Mouse (Mus musculus) embryonic facial prominence, embryonic 14.5 days (tissue): ENCODE results near the gene Rnd1. TPM values are rescaled to one million over a fixed set of nuclear protein-coding genes. Genes with fewer than 3 reads are reported as not detected.

Experiments
- ATAC-seq: fragments of 200-750 bp; cut with Nextera tagmentation; 2 replicates; pipeline ENCODE4 v1.8.0; 2017; ENCODE audit warnings: low read depth, moderate number of reproducible peaks, moderate TSS enrichment
- DNase-seq: peaks from one replicate; pipeline ENCODE4 v3.0.0-alpha.2; 2015; ENCODE audit warnings: low spot score
- H3K27ac ChIP-seq: fragments of 300-500 bp; sonication (generic); replicated peaks from 2 replicates; pipeline ENCODE4 v1.5.1; 2014; ENCODE audit warnings: low read depth, mild to moderate bottlenecking, low read length, moderate library complexity
- H3K27me3 ChIP-seq: fragments of 300-500 bp; sonication (generic); replicated peaks from 2 replicates; pipeline ENCODE4 v1.6.1; 2014; ENCODE audit warnings: low read length; ENCODE audit not compliant: control insufficient read depth, insufficient read depth
- H3K36me3 ChIP-seq: fragments of 300-500 bp; sonication (generic); 2 replicates; pipeline ENCODE4 v1.6.1; 2014; ENCODE audit warnings: low read length, mixed read lengths; ENCODE audit not compliant: control insufficient read depth, insufficient read depth
- H3K4me1 ChIP-seq: fragments of 300-500 bp; sonication (generic); 2 replicates; pipeline ENCODE4 v1.6.1; 2014; ENCODE audit warnings: antibody characterized with exemption, low read length; ENCODE audit not compliant: control insufficient read depth, insufficient read depth
- H3K4me2 ChIP-seq: fragments of 300-500 bp; sonication (generic); 2 replicates; pipeline ENCODE4 v1.6.1; 2014; ENCODE audit warnings: low read depth, mild to moderate bottlenecking, low read length, moderate library complexity, mixed read lengths
- H3K4me3 ChIP-seq: fragments of 300-500 bp; sonication (generic); 2 replicates; pipeline ENCODE4 v1.5.1; 2014; ENCODE audit warnings: low read depth, mild to moderate bottlenecking, low read length
- H3K9ac ChIP-seq: fragments of 300-500 bp; sonication (generic); 2 replicates; pipeline ENCODE4 v1.6.1; 2014; ENCODE audit warnings: low read depth, mild to moderate bottlenecking, low read length, moderate library complexity, mixed read lengths
- H3K9me3 ChIP-seq: fragments of 300-500 bp; sonication (generic); 2 replicates; pipeline ENCODE4 v1.6.1; 2016; ENCODE audit warnings: low read length; ENCODE audit not compliant: control insufficient read depth
- WGBS: fragments of 180-500 bp; shearing (Covaris S2); extraction: QIAGEN DNeasy Blood & Tissue Kit; methylation state at CpG from one replicate; pipeline ENCODE4 v1.1.7; 2014; 5-methylcytosine and 5-hydroxymethylcytosine counted together
- polyA plus RNA-seq: library from polyadenylated mRNA; unstranded; fragments of >200 nt; fragmentation: Nextera tagmentation; extraction: Ambion mirVana; gene quantifications from 2 replicates; pipeline ENCODE4 v1.2.1, GENCODE M21; 2014

Rnd1 gene
- polyA plus RNA-seq, 1 experiment from 2014 or later: 0.42 TPM

DNA sequence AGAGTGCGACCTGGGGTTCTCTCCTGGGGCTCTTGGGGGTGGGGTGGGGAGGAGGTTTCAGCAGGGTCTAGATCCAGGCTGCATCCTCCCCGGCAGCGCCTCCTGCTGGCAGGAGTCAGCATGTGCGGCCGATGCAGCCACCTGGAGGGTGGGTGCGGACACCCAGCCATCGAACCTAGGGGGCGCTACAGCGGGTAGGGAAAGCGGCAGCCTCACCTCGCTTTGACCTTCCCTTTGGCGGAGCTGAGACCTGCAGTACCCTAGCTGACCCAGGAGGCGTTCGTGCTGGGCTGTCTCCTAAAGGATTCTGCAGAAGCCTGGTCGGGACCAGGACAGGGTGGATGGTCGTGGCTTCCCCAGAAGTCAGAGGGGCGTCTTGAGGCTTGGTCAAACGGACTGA is 45.8 kb downstream of the Rnd1 start:
- 0% methylated on average over 11 of the region's 18 CpGs for WGBS
- Histone ChIP-seq H3K27me3 (peaks cover 29% of the 10 kb centered on the region; the same call in 1 of the 2 replicates), H3K4me1 (peaks cover 40% of the 10 kb centered on the region), H3K4me3 (peak overlapping the region; percentile 80), H3K9ac (peak overlapping the region; percentile 58; the same call in 1 of the 2 replicates), H3K36me3 (no peaks in the 10 kb centered on the region), H3K27ac (no peak overlapping the region), H3K9me3 (no peaks in the 10 kb centered on the region), H3K4me2 (peak overlapping the region; percentile 97)
- ATAC-seq (peak; percentile 23), DNase-seq (peak; percentile 60)

- H3K4me1 ChIP-seq: peaks cover 30% of the 10 kb centered on the region
- ATAC-seq (no peak), DNase-seq (no peak)
- peak within 1 kb of the TSS; percentile 80 for H3K4me3 ChIP-seq
- no peaks in the 10 kb centered on the region for H3K36me3 ChIP-seq
- H3K27me3 ChIP-seq: peaks cover 29% of the 10 kb centered on the region; the same call in 1 of the 2 replicates
- H3K27ac ChIP-seq: no peak within 1 kb of the TSS
- peak within 1 kb of the TSS; percentile 97 for H3K4me2 ChIP-seq
- no peaks in the 10 kb centered on the region for H3K9me3 ChIP-seq
- 30% methylated on average over 4 of the region's 4 CpGs for WGBS
- peak within 1 kb of the TSS; percentile 58; the same call in 1 of the 2 replicates for H3K9ac ChIP-seq
Measured at GRCm38 (mm10) chr15:98630540-98630939, 46.7 kb downstream of the Rnd1 start, which contains the start of gene Cacnb3. Gene Cacnb3 (plus strand): TSS chr15:98630840.

DNA sequence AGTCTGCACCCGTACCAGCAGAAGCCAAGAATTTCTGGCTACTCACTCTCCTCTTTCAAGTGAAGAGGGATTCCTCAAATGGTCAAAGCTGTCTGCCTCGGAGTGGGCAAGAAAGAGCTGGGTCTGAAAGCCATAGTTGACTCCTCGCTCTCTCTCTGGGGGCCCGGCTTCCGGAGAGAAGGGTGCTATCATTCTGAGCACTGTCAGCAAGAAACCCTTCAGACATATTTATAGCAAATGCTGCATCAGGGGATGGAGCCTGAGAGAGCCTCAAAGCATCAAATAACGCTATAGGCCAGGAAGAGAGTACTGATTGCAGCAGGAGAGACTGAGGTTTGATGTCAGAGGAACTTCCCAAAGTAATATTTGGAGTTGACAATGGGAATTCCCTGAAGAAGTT is 47.8 kb downstream of the Rnd1 start:
- no peak for ATAC-seq
- no peak for DNase-seq
- Histone ChIP-seq H3K4me2 (no peak overlapping the region), H3K27me3 (peaks cover 29% of the 10 kb centered on the region; the same call in 1 of the 2 replicates), H3K36me3 (no peaks in the 10 kb centered on the region), H3K27ac (0 out of 2 replicates have a peak overlapping the region, but pooled peaks have one; percentile 15), H3K9ac (no peak overlapping the region), H3K9me3 (no peaks in the 10 kb centered on the region), H3K4me1 (peaks cover 28% of the 10 kb centered on the region), H3K4me3 (no peak overlapping the region)
- 49% methylated on average over 6 of the region's 6 CpGs for WGBS

DNA sequence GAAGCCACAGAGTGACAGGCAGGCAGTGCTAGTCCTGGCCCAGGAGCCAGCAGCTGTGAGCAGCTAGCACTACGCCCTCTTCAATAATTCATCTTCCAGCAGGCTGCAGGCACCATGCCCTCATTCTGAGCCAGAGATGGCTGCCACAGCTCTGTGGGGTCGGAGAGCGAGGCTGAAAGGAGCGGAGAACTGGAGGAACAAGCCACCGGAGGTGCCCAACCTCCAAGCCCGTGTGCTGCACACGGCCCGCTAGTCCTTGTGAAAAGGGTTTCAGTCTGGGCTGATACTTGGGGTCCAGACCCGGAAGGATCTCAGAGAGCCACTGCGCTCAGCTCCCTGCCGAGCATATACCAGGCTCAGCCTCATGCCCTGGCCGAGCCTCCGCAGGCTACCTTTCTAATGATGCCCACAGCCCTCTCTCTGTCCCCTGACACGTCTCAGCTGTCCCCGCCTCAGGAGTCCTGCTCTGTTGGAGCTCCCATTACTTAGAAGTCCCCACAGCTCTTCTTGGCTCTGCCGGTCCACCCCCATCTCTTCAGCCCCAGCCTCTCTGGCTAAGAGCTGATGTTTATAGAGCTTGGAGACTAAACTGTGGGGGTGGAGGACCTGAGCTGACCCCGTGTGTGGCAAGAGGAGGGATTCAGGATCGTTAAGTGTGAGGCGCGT is 48.5 kb downstream of the Rnd1 start:
- no peak for ATAC-seq
- WGBS: 11% methylated on average over 15 of the region's 20 CpGs
- H3K36me3 ChIP-seq: no peaks in the 10 kb centered on the region
- H3K4me1 ChIP-seq: peaks cover 28% of the 10 kb centered on the region
- peaks cover 22% of the 10 kb centered on the region; the same call in 1 of the 2 replicates for H3K27me3 ChIP-seq
- H3K9ac ChIP-seq: peak overlapping the region; percentile 49
- H3K4me2 ChIP-seq: peak overlapping the region; percentile 44
- peak; percentile 66 for DNase-seq
- 0 out of 2 replicates have a peak, but pooled peaks cover 6% of the 10 kb centered on the region for H3K9me3 ChIP-seq
- no peak overlapping the region for H3K4me3 ChIP-seq
- no peak overlapping the region for H3K27ac ChIP-seq

GRCm38 (mm10) chr15:98626487-98627212 is 50.6 kb downstream of the Rnd1 start:
- ATAC-seq (no peak), DNase-seq (no peak)
- Histone ChIP-seq H3K27ac (no peak overlapping the region), H3K4me3 (no peak overlapping the region), H3K36me3 (no peaks in the 10 kb centered on the region), H3K27me3 (peaks cover 13% of the 10 kb centered on the region; the same call in 1 of the 2 replicates), H3K4me2 (no peak overlapping the region), H3K9me3 (0 out of 2 replicates have a peak, but pooled peaks cover 6% of the 10 kb centered on the region), H3K9ac (no peak overlapping the region), H3K4me1 (peaks cover 15% of the 10 kb centered on the region)
- WGBS: 73% methylated on average over 7 of the region's 7 CpGs

DNA sequence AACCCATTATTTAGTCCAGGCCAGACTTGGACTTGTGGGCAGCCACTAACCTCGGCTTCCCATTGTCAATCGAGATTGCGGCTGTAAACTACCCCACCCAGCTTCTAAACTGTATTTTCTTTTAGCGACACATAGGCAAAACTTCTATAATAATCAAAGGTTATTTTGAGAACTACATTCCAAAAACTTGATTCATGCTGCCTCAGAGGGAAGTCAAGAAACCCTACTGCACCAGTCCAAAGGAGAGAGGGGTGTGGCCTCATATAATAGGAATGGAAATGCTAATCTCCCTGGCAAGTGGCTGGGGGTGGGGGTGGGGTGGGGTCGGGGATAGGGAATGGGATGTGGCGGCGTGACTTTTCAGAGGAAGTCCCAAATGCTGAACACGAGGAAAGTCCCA is 51.2 kb downstream of the Rnd1 start:
- Histone ChIP-seq H3K4me2 (no peak overlapping the region), H3K4me1 (peaks cover 12% of the 10 kb centered on the region), H3K9ac (no peak overlapping the region), H3K27me3 (peaks cover 13% of the 10 kb centered on the region; the same call in 1 of the 2 replicates), H3K4me3 (no peak overlapping the region), H3K36me3 (no peaks in the 10 kb centered on the region), H3K27ac (no peak overlapping the region), H3K9me3 (0 out of 2 replicates have a peak, but pooled peaks cover 6% of the 10 kb centered on the region)
- WGBS: 22% methylated on average over 8 of the region's 8 CpGs
- ATAC-seq (no peak; the same call in 1 of the 2 replicates), DNase-seq (peak; percentile 65)

- no peak overlapping the region for H3K4me3 ChIP-seq
- H3K36me3 ChIP-seq: no peaks in the 10 kb centered on the region
- H3K27ac ChIP-seq: no peak overlapping the region
- 0 out of 2 replicates have a peak, but pooled peaks cover 6% of the 10 kb centered on the region for H3K9me3 ChIP-seq
- H3K4me2 ChIP-seq: no peak overlapping the region
- DNase-seq: no peak
- no peak overlapping the region for H3K9ac ChIP-seq
- H3K27me3 ChIP-seq: no peaks in the 10 kb centered on the region
- ATAC-seq: no peak
- WGBS: 61% methylated on average over 5 of the region's 5 CpGs
- H3K4me1 ChIP-seq: peaks cover 5% of the 10 kb centered on the region; the same call in 1 of the 2 replicates
Measured at GRCm38 (mm10) chr15:98623361-98623821, 53.9 kb downstream of the Rnd1 start.

GRCm38 (mm10) chr15:98622721-98623120 is 54.5 kb downstream of the Rnd1 start:
- no peak overlapping the region for H3K4me2 ChIP-seq
- WGBS: 19% methylated on average over 6 of the region's 6 CpGs
- DNase-seq (no peak), ATAC-seq (no peak)
- 0 out of 2 replicates have a peak, but pooled peaks cover 3% of the 10 kb centered on the region for H3K4me1 ChIP-seq
- H3K4me3 ChIP-seq: no peak overlapping the region
- 0 out of 2 replicates have a peak, but pooled peaks cover 6% of the 10 kb centered on the region for H3K9me3 ChIP-seq
- H3K27me3 ChIP-seq: no peaks in the 10 kb centered on the region
- no peak overlapping the region for H3K9ac ChIP-seq
- no peaks in the 10 kb centered on the region for H3K36me3 ChIP-seq
- H3K27ac ChIP-seq: no peak overlapping the region
